Mouse (Mus musculus): ENCODE results near the gene Ift22. TPM values are rescaled to one million over a fixed set of nuclear protein-coding genes. Genes with fewer than 3 reads are reported as not detected.

Gene Ift22
- polyA plus RNA-seq, 1 experiment = 133 TPM

DNA sequence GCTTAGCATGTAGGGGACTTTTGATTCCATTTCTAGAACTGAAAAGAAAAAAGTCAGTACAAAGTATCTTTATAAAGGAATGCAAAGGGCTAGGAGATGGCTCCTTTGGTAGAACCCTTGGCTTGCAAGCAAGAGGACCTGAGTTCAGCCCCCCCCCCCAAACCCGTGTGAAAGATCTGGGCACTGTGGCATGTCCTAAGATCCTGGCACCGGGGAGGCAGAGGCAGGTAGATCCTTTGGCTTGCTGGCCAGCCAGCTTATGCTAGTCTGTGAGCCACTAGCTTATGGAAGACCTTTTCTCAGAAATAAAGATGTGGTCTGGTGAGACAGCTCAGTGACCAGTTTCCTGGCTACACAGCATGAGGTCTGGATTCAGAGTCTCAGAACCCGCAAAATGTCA lies 6.2 kb downstream of the Ift22 start:
- no peak for TF ChIP-seq POLR2A (IDR thresholded peaks at IDR 0.05; ENCODE audit: control insufficient read depth, low read depth, low read length)
- TF ChIP-seq CTCF (IDR thresholded peaks at IDR 0.05; ENCODE audit: control insufficient read depth, insufficient read depth, insufficient replicate concordance, low read depth, low read length) = no peak
- Histone ChIP-seq H3K4me1 (ENCODE audit: control insufficient read depth, insufficient read depth, low read length) (no peaks in the 10 kb centered on the region; the same call in 1 of the 2 replicates), H3K27me3 (ENCODE audit: control insufficient read depth, insufficient read depth, low read length) (no peaks in the 10 kb centered on the region), H3K4me3 (ENCODE audit: control insufficient read depth, low read depth, low read length) (no peak overlapping the region), H3K27ac (ENCODE audit: control insufficient read depth, insufficient read depth, low read depth, low read length) (no peak overlapping the region), H3K36me3 (ENCODE audit: control insufficient read depth, insufficient read depth, low read length) (no peaks in the 10 kb centered on the region; the same call in none of the 2 replicates)

DNA sequence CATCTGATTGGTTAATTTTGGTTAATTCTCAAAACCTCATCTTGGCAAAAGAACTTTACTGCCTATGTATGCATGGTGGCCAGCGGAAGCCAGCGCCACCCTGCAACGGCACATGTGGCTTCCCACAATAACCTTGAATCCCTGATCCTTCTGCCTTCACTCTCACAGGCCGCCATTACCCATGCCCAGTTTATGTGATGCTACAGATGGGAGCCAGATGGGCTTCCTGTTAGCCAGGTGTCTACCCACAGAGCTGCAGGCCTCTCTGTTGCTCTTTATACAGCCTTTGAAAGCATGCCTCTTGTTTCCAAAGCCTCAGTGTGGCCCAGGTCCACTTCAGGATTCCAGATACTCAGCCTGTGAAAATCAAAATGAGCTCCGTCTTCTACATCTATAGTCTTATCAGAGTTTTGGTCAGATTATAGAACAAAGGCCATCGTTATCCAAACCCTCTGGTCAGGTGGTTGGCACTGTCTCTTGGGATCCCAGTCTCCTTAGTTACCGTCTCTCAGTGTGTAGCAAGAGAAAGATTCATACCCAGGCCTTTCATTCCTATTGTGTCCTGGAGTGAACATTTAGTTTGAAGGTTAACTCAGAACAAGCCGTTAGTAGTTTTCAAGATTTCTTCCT lies 9.8 kb downstream of the Ift22 start:
- H3K4me3 ChIP-seq (ENCODE audit: control insufficient read depth, low read depth, low read length) = peak overlapping the region; percentile 73
- peaks cover 6% of the 10 kb centered on the region for H3K4me1 ChIP-seq (ENCODE audit: control insufficient read depth, insufficient read depth, low read length)
- H3K36me3 ChIP-seq (ENCODE audit: control insufficient read depth, insufficient read depth, low read length) = peaks cover 8% of the 10 kb centered on the region
- TF ChIP-seq CTCF (IDR thresholded peaks at IDR 0.05; ENCODE audit: control insufficient read depth, insufficient read depth, insufficient replicate concordance, low read depth, low read length) (no peak), POLR2A (IDR thresholded peaks at IDR 0.05; ENCODE audit: control insufficient read depth, low read depth, low read length) (no peak)
- peak overlapping the region; percentile 16; the same call in 1 of the 2 replicates for H3K27ac ChIP-seq (ENCODE audit: control insufficient read depth, insufficient read depth, low read depth, low read length)
- H3K27me3 ChIP-seq (ENCODE audit: control insufficient read depth, insufficient read depth, low read length) = no peaks in the 10 kb centered on the region

DNA sequence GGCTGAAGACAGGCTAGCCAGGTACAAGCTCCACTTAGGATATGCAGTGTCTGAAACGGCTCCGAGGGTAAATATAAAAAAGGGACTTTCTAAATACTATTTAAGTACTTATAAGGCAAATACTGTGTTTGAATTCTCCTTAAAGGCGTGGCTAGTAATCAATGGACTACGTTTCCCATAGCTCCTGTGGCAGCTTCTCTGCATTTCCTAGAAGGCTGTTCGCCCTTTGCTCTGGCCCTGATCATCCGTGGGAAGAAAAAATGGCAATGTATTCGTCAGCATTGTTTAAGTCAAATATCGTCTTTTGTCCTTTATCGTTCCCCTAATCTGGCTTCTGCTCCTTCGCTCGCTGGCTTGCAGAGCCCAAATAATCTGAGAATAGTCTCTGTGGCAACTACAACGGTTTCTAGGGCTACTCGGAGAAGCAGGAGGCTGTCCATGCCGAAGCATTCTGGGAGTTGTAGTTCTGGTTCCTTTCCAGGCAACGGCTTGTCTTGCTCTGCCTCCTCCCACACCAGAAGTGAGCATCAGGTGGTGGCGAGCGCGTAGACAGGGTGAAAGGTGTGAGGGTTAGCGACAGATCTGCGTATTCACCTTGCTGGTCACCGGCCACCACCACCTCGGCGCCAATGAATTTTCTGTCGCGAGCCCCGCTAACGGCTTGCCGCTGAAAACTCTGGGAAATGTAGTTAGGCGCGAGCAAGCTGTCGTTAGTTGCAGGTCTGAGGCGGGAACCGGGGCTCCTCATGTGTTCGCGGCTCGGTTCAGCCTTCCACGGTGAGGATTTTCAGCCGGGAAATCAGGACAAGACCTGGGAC lies 10.9 kb downstream of the Ift22 start:
- Histone ChIP-seq H3K4me1 (ENCODE audit: control insufficient read depth, insufficient read depth, low read length) (peaks cover 10% of the 10 kb centered on the region), H3K27me3 (ENCODE audit: control insufficient read depth, insufficient read depth, low read length) (no peaks in the 10 kb centered on the region), H3K4me3 (ENCODE audit: control insufficient read depth, low read depth, low read length) (peak overlapping the region; percentile 91), H3K27ac (ENCODE audit: control insufficient read depth, insufficient read depth, low read depth, low read length) (peak overlapping the region; percentile 98), H3K36me3 (ENCODE audit: control insufficient read depth, insufficient read depth, low read length) (peaks cover 12% of the 10 kb centered on the region)
- TF ChIP-seq CTCF (IDR thresholded peaks at IDR 0.05; ENCODE audit: control insufficient read depth, insufficient read depth, insufficient replicate concordance, low read depth, low read length) = no peak
- peak; percentile 81; the same call in 1 of the 2 replicates for TF ChIP-seq POLR2A (IDR thresholded peaks at IDR 0.05; ENCODE audit: control insufficient read depth, low read depth, low read length)

DNA sequence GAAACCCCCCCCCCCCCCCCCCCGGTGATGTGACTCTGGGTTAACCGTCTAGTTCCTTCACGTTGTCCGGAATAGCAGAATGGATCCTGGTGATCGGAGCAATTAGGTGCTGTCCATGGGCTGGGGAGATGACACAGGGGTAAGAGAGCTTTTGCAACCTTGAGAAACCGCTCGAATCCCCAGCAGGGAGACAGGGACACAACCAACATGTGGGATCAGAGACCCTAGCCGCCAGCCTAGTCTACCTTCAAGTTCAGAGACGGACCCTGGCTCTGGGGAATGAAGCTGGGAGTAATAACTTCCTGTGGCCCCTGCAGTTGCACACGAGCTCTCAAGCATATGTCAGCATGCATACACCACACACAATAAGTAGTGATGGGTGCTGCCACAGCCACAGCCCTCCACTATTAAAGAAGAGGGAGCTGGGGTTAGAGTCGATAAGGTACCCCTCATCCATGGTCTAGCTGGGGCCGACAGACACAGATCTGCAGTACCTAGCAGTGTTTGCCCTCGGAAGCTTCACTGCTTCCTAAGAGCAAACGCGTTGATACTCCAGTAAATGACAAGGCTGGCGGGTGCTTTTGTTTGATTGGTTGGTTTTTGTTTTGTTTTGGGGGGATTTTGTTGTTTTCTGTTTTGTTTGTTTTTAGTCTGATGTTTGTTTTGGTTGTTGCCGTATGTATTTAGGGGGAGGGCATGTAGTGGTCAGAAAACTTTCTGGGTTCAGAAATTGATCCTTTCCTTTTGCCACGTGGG lies 11.8 kb downstream of the Ift22 start:
- TF ChIP-seq CTCF (IDR thresholded peaks at IDR 0.05; ENCODE audit: control insufficient read depth, insufficient read depth, insufficient replicate concordance, low read depth, low read length) (no peak), POLR2A (IDR thresholded peaks at IDR 0.05; ENCODE audit: control insufficient read depth, low read depth, low read length) (no peak)
- peak overlapping the region; percentile 92 for H3K27ac ChIP-seq (ENCODE audit: control insufficient read depth, insufficient read depth, low read depth, low read length)

DNA sequence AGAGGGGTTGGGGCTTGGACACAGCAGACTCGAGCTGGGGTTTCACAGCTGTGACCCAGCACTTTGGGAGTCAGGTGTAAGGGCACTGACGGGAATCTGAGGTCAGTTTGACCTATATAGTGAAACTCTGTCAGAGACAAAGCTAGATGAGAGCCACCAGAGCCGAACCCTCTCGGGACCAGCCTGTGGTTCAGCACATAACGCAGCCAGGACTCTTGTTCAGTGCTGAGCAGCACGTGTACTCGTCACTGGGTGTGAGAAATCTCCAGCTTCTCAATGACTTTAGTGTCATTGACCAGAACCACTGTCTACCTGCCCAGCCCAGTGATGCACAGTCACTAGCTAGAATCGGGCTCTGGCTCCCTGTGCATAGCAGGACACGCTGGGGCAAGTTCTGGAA lies 14.9 kb downstream of the Ift22 start:
- TF ChIP-seq POLR2A (IDR thresholded peaks at IDR 0.05; ENCODE audit: control insufficient read depth, low read depth, low read length) (no peak), CTCF (IDR thresholded peaks at IDR 0.05; ENCODE audit: control insufficient read depth, insufficient read depth, insufficient replicate concordance, low read depth, low read length) (no peak)

More for the DNA sequence above, 11.8 kb downstream of the Ift22 start:
- H3K36me3 ChIP-seq (ENCODE audit: control insufficient read depth, insufficient read depth, low read length) = peaks cover 14% of the 10 kb centered on the region
- H3K27me3 ChIP-seq (ENCODE audit: control insufficient read depth, insufficient read depth, low read length) = no peaks in the 10 kb centered on the region
- H3K4me3 ChIP-seq (ENCODE audit: control insufficient read depth, low read depth, low read length) = peak overlapping the region; percentile 91
- H3K4me1 ChIP-seq (ENCODE audit: control insufficient read depth, insufficient read depth, low read length) = peaks cover 10% of the 10 kb centered on the region

DNA sequence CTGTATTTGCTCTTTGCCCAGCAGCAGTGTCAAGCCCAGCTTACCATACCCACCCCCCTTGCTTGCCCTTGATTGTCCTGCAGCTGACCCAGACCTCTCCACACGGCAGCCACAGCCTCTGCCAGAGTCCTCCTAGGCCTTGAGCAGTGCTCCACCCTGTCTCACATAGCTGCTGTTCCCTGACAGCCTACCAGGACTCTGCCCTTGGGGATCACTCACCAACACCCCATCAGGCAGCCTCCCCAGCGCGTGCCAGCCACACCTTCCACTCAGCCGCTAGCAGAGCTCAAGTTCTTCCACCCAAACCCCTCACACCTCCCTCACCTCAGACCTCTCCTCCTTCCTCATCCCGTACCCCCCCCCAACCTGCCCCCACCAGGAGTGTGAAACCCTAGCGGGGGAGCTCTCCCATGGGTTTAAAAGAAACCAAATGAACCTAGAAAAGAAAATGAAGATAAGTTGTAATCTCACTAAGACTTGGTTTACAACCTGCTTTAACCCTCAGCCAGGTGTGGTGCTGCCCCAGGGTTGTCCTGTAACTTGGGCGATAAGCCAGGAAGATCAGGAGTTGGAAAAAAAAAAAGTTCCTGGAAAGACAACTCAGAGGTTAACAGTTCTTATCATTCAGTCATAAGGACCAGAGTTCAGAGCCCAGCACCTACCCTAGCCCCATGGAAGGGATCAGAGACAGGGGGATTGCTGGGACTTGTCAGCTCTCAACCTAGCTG lies 16.0 kb downstream of the Ift22 start:
- H3K27ac ChIP-seq (ENCODE audit: control insufficient read depth, insufficient read depth, low read depth, low read length) = no peak overlapping the region; the same call in 1 of the 2 replicates
- no peak for TF ChIP-seq CTCF (IDR thresholded peaks at IDR 0.05; ENCODE audit: control insufficient read depth, insufficient read depth, insufficient replicate concordance, low read depth, low read length)
- no peak for TF ChIP-seq POLR2A (IDR thresholded peaks at IDR 0.05; ENCODE audit: control insufficient read depth, low read depth, low read length)
- no peak overlapping the region; the same call in 1 of the 2 replicates for H3K4me3 ChIP-seq (ENCODE audit: control insufficient read depth, low read depth, low read length)
- peaks cover 10% of the 10 kb centered on the region for H3K4me1 ChIP-seq (ENCODE audit: control insufficient read depth, insufficient read depth, low read length)
- H3K36me3 ChIP-seq (ENCODE audit: control insufficient read depth, insufficient read depth, low read length) = peaks cover 19% of the 10 kb centered on the region
- H3K27me3 ChIP-seq (ENCODE audit: control insufficient read depth, insufficient read depth, low read length) = no peaks in the 10 kb centered on the region

More for the DNA sequence above, 14.9 kb downstream of the Ift22 start:
- H3K27me3 ChIP-seq (ENCODE audit: control insufficient read depth, insufficient read depth, low read length) = no peaks in the 10 kb centered on the region
- peak overlapping the region; percentile 11 for H3K4me3 ChIP-seq (ENCODE audit: control insufficient read depth, low read depth, low read length)
- H3K36me3 ChIP-seq (ENCODE audit: control insufficient read depth, insufficient read depth, low read length) = peaks cover 19% of the 10 kb centered on the region
- peaks cover 10% of the 10 kb centered on the region for H3K4me1 ChIP-seq (ENCODE audit: control insufficient read depth, insufficient read depth, low read length)
- no peak overlapping the region for H3K27ac ChIP-seq (ENCODE audit: control insufficient read depth, insufficient read depth, low read depth, low read length)
